Mouse (Mus musculus) lung, postnatal 0 days (tissue): ENCODE data around the gene Ankrd33b.

Experiments used
- CTCF ChIP-seq: IDR thresholded peaks from 2 replicates; pipeline ENCODE4 v1.5.1; 2016; ENCODE audit warnings: antibody characterized with exemption, mild to moderate bottlenecking
- EP300 ChIP-seq: IDR thresholded peaks from 2 replicates; pipeline ENCODE4 v1.6.1; 2016; ENCODE audit warnings: antibody characterized with exemption, mild to moderate bottlenecking, control low read depth

DNA sequence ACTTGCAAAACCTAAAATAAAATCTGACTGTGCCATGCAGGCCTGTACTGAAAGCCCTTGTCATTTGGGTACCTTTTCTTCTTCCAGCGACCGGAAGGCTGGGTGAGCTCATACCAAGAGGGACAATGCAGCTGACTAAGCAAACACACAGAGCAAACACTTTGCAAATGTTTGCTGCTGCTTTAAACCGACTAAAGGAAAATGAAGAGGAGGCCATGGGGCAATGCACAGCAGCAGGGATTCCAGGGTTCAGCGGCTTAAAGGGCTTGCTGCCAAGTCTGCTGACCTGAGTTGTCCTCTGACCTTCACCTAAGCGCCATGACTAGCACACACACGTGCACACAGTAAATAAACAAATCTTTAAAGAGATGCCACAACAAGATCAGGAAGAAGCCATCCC is 23.9 kb downstream of the Ankrd33b start:
- TF ChIP-seq EP300: no peak
- no peak for TF ChIP-seq CTCF
